Mouse (Mus musculus) layer of hippocampus, adult 11-12 months (tissue): ENCODE data around the gene Ackr2.
A peak's percentile ranks its signal among the peaks of the same experiment; 100 is the strongest.

Source experiments
- DNase-seq: peaks from one replicate; pipeline ENCODE4 v3.0.0; 2022; ENCODE audit warnings: low spot score

The Ackr2 gene

GRCm38 (mm10) chr9:121916102-121916501, 17.9 kb downstream of the Ackr2 start, which contains the start of gene Cyp8b1:
TSS of gene Cyp8b1 (minus strand) at chr9:121916305.
- no peak for DNase-seq

GRCm38 (mm10) chr9:121919027-121919501, 20.9 kb downstream of the Ackr2 start:
- DNase-seq = no peak

- no peak for DNase-seq
These were observed 25.3 kb downstream of the Ackr2 start for GRCm38 (mm10) chr9:121923443-121923842.

GRCm38 (mm10) chr9:121923906-121924305, 25.8 kb downstream of the Ackr2 start:
- no peak for DNase-seq

- DNase-seq = no peak
These were observed 26.9 kb downstream of the Ackr2 start for GRCm38 (mm10) chr9:121924901-121925560.

GRCm38 (mm10) chr9:121925959-121926358, 27.8 kb downstream of the Ackr2 start:
- DNase-seq = no peak

- no peak for DNase-seq
These were observed 28.7 kb downstream of the Ackr2 start for GRCm38 (mm10) chr9:121926634-121927405.

- no peak for DNase-seq
These were observed 29.6 kb downstream of the Ackr2 start for GRCm38 (mm10) chr9:121927721-121928120.

- peak; percentile 75 for DNase-seq
These were observed 30.3 kb downstream of the Ackr2 start for GRCm38 (mm10) chr9:121928498-121928897.

GRCm38 (mm10) chr9:121934856-121935255, 36.7 kb downstream of the Ackr2 start:
- no peak for DNase-seq

GRCm38 (mm10) chr9:121936952-121937351, 38.8 kb downstream of the Ackr2 start:
- no peak for DNase-seq

GRCm38 (mm10) chr9:121937451-121937864, 39.3 kb downstream of the Ackr2 start:
- DNase-seq = no peak

GRCm38 (mm10) chr9:121937944-121938355, 39.8 kb downstream of the Ackr2 start:
- no peak for DNase-seq

GRCm38 (mm10) chr9:121943005-121943404, 44.9 kb downstream of the Ackr2 start:
- no peak for DNase-seq

- no peak for DNase-seq
These were observed 45.5 kb downstream of the Ackr2 start for GRCm38 (mm10) chr9:121943628-121944027.

- peak; percentile 76 for DNase-seq
These were observed 49.6 kb downstream of the Ackr2 start for GRCm38 (mm10) chr9:121947784-121948183.

- DNase-seq = no peak
These were observed 50.3 kb downstream of the Ackr2 start for GRCm38 (mm10) chr9:121948431-121948830.

GRCm38 (mm10) chr9:121950418-121951113, 52.4 kb downstream of the Ackr2 start, which contains the start of gene Fam198a:
TSS of gene Fam198a (plus strand) at chr9:121950988.
- no peak for DNase-seq

GRCm38 (mm10) chr9:121951114-121951423, 52.9 kb downstream of the Ackr2 start:
- no peak for DNase-seq

GRCm38 (mm10) chr9:121952596-121952995, 54.4 kb downstream of the Ackr2 start:
- DNase-seq = no peak

- no peak for DNase-seq
These were observed 61.9 kb downstream of the Ackr2 start for GRCm38 (mm10) chr9:121959966-121960635.
